Mouse (Mus musculus): ENCODE data around the gene Prr19.

DNA sequence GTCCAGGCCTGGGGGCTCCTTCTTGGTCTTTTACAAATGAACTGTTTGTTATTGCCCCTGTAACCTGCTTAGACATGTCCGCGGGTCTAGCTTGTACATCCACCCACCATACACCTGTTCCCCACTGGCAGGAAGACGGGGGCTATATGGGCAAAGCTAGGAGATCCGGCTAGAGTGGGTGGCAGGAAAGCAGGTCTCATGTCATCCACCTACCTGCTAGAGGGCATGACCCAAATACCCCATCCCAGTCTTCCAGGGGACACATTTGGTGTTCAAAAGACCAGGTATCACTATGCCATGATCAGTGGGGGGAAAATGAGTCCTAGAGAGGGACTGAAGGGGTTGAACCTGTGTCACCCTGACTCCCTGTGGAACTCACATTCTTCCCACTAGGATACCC, 23.8 kb upstream of the Prr19 start:
- TF ChIP-seq CTCF (IDR thresholded peaks at IDR 0.05; ENCODE audit: low read depth, low read length), result no peak
- TF ChIP-seq POLR2A (IDR thresholded peaks at IDR 0.05; ENCODE audit: insufficient read depth, low read length), result no peak
- TF ChIP-seq EP300 (IDR thresholded peaks at IDR 0.05; ENCODE audit: insufficient read depth, low read depth, low read length), result no peak

Measured in ES-Bruce4 (cell line).